Mouse (Mus musculus): ENCODE measurements around the gene Mypn. TPM values are rescaled to one million over a fixed set of nuclear protein-coding genes. Genes with fewer than 3 reads are reported as not detected.

Gene Mypn
- polyA plus RNA-seq, 1 experiment: not detected

DNA sequence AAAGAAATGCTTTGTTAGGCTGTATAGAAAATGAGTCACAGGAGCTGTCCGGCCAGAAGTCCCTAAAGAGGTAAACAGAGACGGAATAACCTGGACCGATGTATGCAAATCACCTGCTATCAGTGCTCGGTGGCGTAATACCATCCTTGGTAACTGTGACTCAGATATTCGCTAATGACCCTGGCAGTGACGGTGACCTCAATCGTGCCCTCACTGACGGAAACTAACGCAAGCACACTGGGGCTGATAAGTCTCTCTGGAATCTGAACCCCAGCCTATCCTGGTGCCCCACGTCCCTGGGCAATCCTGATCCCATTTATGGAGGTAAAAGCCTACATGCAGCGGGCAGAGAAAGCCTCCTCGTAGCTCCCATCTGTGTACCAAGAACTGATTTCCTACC is 45.6 kb downstream of the Mypn start:
- Histone ChIP-seq H3K27me3 (replicated peaks) (peaks cover 5% of the 10 kb centered on the region), H3K9me3 (peaks cover 10% of the 10 kb centered on the region; the same call in 1 of the 2 replicates), H3K36me3 (replicated peaks; ENCODE audit: low read length) (no peaks in the 10 kb centered on the region), H3K4me3 (replicated peaks) (no peak overlapping the region), H3K4me1 (peaks cover 21% of the 10 kb centered on the region)
- TF ChIP-seq FLI1 (IDR thresholded peaks at IDR 0.05; ENCODE audit: low read length) (no peak), GATA1 (IDR thresholded peaks at IDR 0.05; ENCODE audit: borderline replicate concordance, low read length) (no peak)

DNA sequence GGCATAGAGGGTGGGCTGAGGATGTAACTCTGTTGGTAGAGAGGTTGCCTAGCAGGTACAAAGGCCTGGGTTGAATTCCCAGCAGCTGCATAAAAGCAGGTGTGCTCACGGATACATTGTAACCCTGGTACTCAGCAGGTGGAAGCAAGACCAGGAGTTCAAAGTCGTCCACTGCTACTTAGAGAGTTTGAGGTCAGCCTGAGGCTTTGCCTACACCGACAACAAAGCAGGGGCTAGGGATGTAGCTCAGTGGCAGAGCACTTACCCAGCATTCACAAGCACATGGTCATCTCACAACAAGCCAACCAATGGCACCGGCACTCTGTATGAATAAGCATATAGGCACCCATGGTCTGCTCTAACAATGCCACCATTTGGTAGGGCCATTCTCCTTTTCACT is 46.3 kb downstream of the Mypn start:
- no peaks in the 10 kb centered on the region for H3K36me3 ChIP-seq (replicated peaks; ENCODE audit: low read length)
- TF ChIP-seq FLI1 (IDR thresholded peaks at IDR 0.05; ENCODE audit: low read length): no peak
- TF ChIP-seq GATA1 (IDR thresholded peaks at IDR 0.05; ENCODE audit: borderline replicate concordance, low read length): no peak
- peaks cover 5% of the 10 kb centered on the region for H3K27me3 ChIP-seq (replicated peaks)

GRCm38 (mm10) chr10:63156919-63157318 is 46.8 kb downstream of the Mypn start:
- Histone ChIP-seq H3K27me3 (replicated peaks) (peaks cover 5% of the 10 kb centered on the region), H3K36me3 (replicated peaks; ENCODE audit: low read length) (no peaks in the 10 kb centered on the region), H3K4me3 (replicated peaks) (no peak overlapping the region), H3K4me1 (peaks cover 21% of the 10 kb centered on the region), H3K9me3 (peaks cover 10% of the 10 kb centered on the region; the same call in 1 of the 2 replicates)
- TF ChIP-seq FLI1 (IDR thresholded peaks at IDR 0.05; ENCODE audit: low read length): no peak
- no peak for TF ChIP-seq GATA1 (IDR thresholded peaks at IDR 0.05; ENCODE audit: borderline replicate concordance, low read length)

More for the DNA sequence above, 46.3 kb downstream of the Mypn start:
- Histone ChIP-seq H3K9me3 (peaks cover 10% of the 10 kb centered on the region; the same call in 1 of the 2 replicates), H3K4me1 (peaks cover 21% of the 10 kb centered on the region), H3K4me3 (replicated peaks) (no peak overlapping the region)

DNA sequence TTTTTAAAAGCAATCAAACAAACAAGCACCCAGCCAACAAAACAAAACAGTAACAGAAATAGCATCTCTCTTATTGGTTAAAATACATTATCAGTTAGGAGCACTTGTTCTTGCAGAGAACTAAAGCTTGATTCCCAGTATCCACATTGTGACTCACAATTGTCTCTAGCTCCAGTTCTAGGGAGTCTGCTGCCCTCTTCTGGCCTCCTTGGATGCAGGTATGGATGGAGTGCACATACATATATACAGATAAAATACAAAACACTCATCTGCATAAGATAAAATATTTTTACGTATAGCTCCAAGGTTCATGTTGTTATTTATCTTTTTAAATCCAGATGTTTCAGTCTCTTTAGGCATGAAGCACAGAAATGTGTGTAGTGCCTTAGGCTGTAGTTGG is 47.4 kb downstream of the Mypn start:
- no peaks in the 10 kb centered on the region for H3K36me3 ChIP-seq (replicated peaks; ENCODE audit: low read length)
- H3K9me3 ChIP-seq: peaks cover 10% of the 10 kb centered on the region; the same call in 1 of the 2 replicates
- no peak for TF ChIP-seq FLI1 (IDR thresholded peaks at IDR 0.05; ENCODE audit: low read length)
- TF ChIP-seq GATA1 (IDR thresholded peaks at IDR 0.05; ENCODE audit: borderline replicate concordance, low read length): no peak
- peaks cover 20% of the 10 kb centered on the region for H3K4me1 ChIP-seq
- H3K27me3 ChIP-seq (replicated peaks): peaks cover 5% of the 10 kb centered on the region
- H3K4me3 ChIP-seq (replicated peaks): no peak overlapping the region

DNA sequence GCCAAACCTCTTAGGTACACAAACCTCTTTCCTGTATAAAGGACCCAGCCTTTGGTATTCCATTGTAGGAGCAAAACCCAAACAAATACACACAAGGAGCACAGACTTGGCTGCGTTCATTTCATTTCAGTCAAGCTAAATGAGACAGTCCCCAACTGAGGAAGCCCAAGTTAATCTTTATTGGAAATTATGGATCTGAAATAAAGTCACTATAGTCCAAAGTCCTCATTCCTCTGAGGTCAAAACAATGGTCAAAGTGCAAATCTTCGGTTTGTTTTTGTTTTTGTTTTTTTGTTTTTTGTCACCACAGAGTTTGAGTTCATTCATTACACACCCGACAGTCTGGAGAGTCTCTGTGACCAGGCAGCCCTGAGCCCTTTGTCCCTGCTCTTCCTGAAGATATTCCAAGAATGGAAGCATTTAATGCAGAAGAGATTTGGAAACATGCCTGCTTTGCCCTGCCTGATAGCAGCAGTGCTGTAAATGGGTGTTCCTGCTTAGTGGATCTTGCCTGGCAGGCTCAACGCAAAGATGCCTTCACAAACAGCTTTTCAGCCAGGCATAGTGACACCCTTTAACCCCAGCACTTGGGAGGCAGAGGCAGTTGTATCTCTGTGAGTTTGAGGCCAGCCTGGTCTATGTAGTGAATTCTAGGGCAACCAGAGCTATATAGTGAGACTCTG is 47.9 kb downstream of the Mypn start:
- H3K4me3 ChIP-seq (replicated peaks): no peak overlapping the region
- H3K36me3 ChIP-seq (replicated peaks; ENCODE audit: low read length): no peaks in the 10 kb centered on the region
- peaks cover 10% of the 10 kb centered on the region; the same call in 1 of the 2 replicates for H3K9me3 ChIP-seq
- peaks cover 5% of the 10 kb centered on the region for H3K27me3 ChIP-seq (replicated peaks)
- peaks cover 15% of the 10 kb centered on the region for H3K4me1 ChIP-seq
- TF ChIP-seq GATA1 (IDR thresholded peaks at IDR 0.05; ENCODE audit: borderline replicate concordance, low read length) (no peak), FLI1 (IDR thresholded peaks at IDR 0.05; ENCODE audit: low read length) (no peak)

DNA sequence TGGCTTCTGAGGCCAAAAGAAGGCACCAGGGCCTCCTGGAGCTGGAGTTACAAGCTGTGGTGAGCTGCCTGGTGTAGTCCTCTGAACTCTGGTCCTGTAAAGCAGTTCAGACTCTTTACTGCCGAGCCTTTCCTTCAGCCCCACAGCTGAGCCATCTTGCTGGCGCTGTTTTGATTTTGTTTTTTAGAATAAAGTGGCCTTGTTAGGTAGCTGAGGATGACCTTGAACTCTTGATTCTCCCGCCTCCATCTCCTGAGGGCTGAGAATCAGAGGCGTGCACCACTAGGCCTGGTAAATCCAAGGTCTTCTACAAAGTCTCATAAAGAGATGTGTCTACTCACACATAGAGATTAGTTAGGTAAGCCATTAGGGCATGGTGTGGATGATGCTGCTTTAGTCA is 49.0 kb downstream of the Mypn start:
- H3K36me3 ChIP-seq (replicated peaks; ENCODE audit: low read length): no peaks in the 10 kb centered on the region
- peaks cover 5% of the 10 kb centered on the region for H3K27me3 ChIP-seq (replicated peaks)
- peaks cover 10% of the 10 kb centered on the region; the same call in 1 of the 2 replicates for H3K9me3 ChIP-seq
- no peak for TF ChIP-seq GATA1 (IDR thresholded peaks at IDR 0.05; ENCODE audit: borderline replicate concordance, low read length)
- no peak for TF ChIP-seq FLI1 (IDR thresholded peaks at IDR 0.05; ENCODE audit: low read length)
- H3K4me3 ChIP-seq (replicated peaks): no peak overlapping the region
- peaks cover 15% of the 10 kb centered on the region for H3K4me1 ChIP-seq

DNA sequence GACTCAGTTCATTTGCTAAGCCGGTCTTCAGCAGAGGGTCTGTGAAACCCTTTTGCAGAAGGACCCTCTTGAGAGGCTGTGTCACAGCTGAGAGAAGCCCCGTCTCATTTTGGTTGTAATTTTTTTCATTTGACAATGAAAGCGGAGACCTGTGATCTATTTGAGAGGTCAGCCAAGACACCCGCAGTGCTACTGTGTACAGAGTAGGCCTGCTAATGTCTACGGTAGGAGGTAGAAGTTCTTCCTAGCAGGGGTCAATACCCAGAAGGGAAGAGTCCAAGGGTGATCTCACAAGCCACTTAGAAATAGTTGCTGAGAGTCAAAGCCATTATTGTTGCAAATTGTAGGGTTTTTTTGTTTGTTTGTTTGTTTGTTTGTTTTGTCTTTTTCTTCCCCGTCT is 49.5 kb downstream of the Mypn start:
- peaks cover 5% of the 10 kb centered on the region for H3K27me3 ChIP-seq (replicated peaks)
- TF ChIP-seq FLI1 (IDR thresholded peaks at IDR 0.05; ENCODE audit: low read length) (no peak), GATA1 (IDR thresholded peaks at IDR 0.05; ENCODE audit: borderline replicate concordance, low read length) (no peak)
- H3K9me3 ChIP-seq: peaks cover 10% of the 10 kb centered on the region; the same call in 1 of the 2 replicates
- H3K4me3 ChIP-seq (replicated peaks): no peak overlapping the region
- peaks cover 15% of the 10 kb centered on the region for H3K4me1 ChIP-seq
- H3K36me3 ChIP-seq (replicated peaks; ENCODE audit: low read length): no peaks in the 10 kb centered on the region

GRCm38 (mm10) chr10:63153563-63153962 is 50.2 kb downstream of the Mypn start:
- no peak for TF ChIP-seq FLI1 (IDR thresholded peaks at IDR 0.05; ENCODE audit: low read length)
- TF ChIP-seq GATA1 (IDR thresholded peaks at IDR 0.05; ENCODE audit: borderline replicate concordance, low read length): no peak
- H3K4me1 ChIP-seq: peaks cover 15% of the 10 kb centered on the region
- peaks cover 5% of the 10 kb centered on the region for H3K27me3 ChIP-seq (replicated peaks)
- peaks cover 10% of the 10 kb centered on the region; the same call in 1 of the 2 replicates for H3K9me3 ChIP-seq
- no peak overlapping the region for H3K4me3 ChIP-seq (replicated peaks)
- no peaks in the 10 kb centered on the region for H3K36me3 ChIP-seq (replicated peaks; ENCODE audit: low read length)

GRCm38 (mm10) chr10:63152358-63152757 is 51.4 kb downstream of the Mypn start:
- Histone ChIP-seq H3K4me3 (replicated peaks) (no peak overlapping the region), H3K4me1 (peaks cover 15% of the 10 kb centered on the region), H3K27me3 (replicated peaks) (peaks cover 2% of the 10 kb centered on the region), H3K36me3 (replicated peaks; ENCODE audit: low read length) (no peaks in the 10 kb centered on the region), H3K9me3 (peaks cover 10% of the 10 kb centered on the region; the same call in 1 of the 2 replicates)
- no peak for TF ChIP-seq GATA1 (IDR thresholded peaks at IDR 0.05; ENCODE audit: borderline replicate concordance, low read length)
- no peak for TF ChIP-seq FLI1 (IDR thresholded peaks at IDR 0.05; ENCODE audit: low read length)

GRCm38 (mm10) chr10:63142660-63143059 is 61.1 kb downstream of the Mypn start:
- Histone ChIP-seq H3K27me3 (replicated peaks) (no peaks in the 10 kb centered on the region), H3K4me3 (replicated peaks) (no peak overlapping the region), H3K36me3 (replicated peaks; ENCODE audit: low read length) (no peaks in the 10 kb centered on the region), H3K9me3 (no peaks in the 10 kb centered on the region), H3K4me1 (peaks cover 8% of the 10 kb centered on the region)
- TF ChIP-seq GATA1 (IDR thresholded peaks at IDR 0.05; ENCODE audit: borderline replicate concordance, low read length) (no peak), FLI1 (IDR thresholded peaks at IDR 0.05; ENCODE audit: low read length) (no peak)

Data from megakaryocyte, embryonic 14.5 days (primary cell).